Mouse (Mus musculus) hindbrain, embryonic 12.5 days (tissue): ENCODE data around the gene Cdkn1b. TPM values are rescaled to one million over a fixed set of nuclear protein-coding genes. Genes with fewer than 3 reads are reported as not detected.

Experiments
- ATAC-seq: fragments of 200-750 bp; cut with Nextera tagmentation; 2 replicates; pipeline ENCODE4 v1.8.0; 2017; ENCODE audit warnings: moderate TSS enrichment; ENCODE audit not compliant: low FRiP score
- H3K27ac ChIP-seq: fragments of 300-500 bp; sonication (generic); 2 replicates; pipeline ENCODE4 v1.5.1; 2016; ENCODE audit warnings: mild to moderate bottlenecking
- H3K27me3 ChIP-seq: fragments of 300-500 bp; sonication (generic); 2 replicates; pipeline ENCODE4 v1.6.1; 2016; ENCODE audit warnings: mild to moderate bottlenecking
- H3K36me3 ChIP-seq: fragments of 300-500 bp; sonication (generic); 2 replicates; pipeline ENCODE4 v1.6.1; 2016; ENCODE audit warnings: mild to moderate bottlenecking
- H3K4me1 ChIP-seq: fragments of 300-500 bp; sonication (generic); 2 replicates; pipeline ENCODE4 v1.6.1; 2016
- H3K4me2 ChIP-seq: fragments of 300-500 bp; sonication (generic); replicated peaks from 2 replicates; pipeline ENCODE4 v1.6.1; 2016; ENCODE audit warnings: mild to moderate bottlenecking
- H3K4me3 ChIP-seq: fragments of 300-500 bp; sonication (generic); 2 replicates; pipeline ENCODE4 v1.5.1; 2016; ENCODE audit warnings: mild to moderate bottlenecking
- H3K9ac ChIP-seq: fragments of 300-500 bp; sonication (generic); 2 replicates; pipeline ENCODE4 v1.6.1; 2016; ENCODE audit warnings: mild to moderate bottlenecking, moderate library complexity
- H3K9me3 ChIP-seq: fragments of 300-500 bp; sonication (generic); replicated peaks from 2 replicates; pipeline ENCODE4 v1.6.1; 2016; ENCODE audit warnings: mild to moderate bottlenecking
- WGBS: fragments of 180-500 bp; shearing (Covaris S2); methylation state at CpG from one replicate; pipeline ENCODE4 v1.1.7; 2016; 5-methylcytosine and 5-hydroxymethylcytosine counted together
- polyA plus RNA-seq: library from polyadenylated mRNA; unstranded; fragments of >200 nt; fragmentation: Nextera tagmentation; extraction: Ambion mirVana; gene quantifications from 2 replicates; pipeline ENCODE4 v1.2.1, GENCODE M21; 2016

The Cdkn1b gene
- polyA plus RNA-seq, 1 experiment from 2014 or later = 24.9 TPM

GRCm38 (mm10) chr6:134943759-134944407, 23.7 kb downstream of the Cdkn1b start:
- Histone ChIP-seq H3K27ac (no peak overlapping the region), H3K4me3 (no peak overlapping the region), H3K36me3 (peaks cover 11% of the 10 kb centered on the region; the same call in 1 of the 2 replicates), H3K9ac (no peak overlapping the region), H3K27me3 (no peaks in the 10 kb centered on the region), H3K4me1 (no peaks in the 10 kb centered on the region), H3K9me3 (no peaks in the 10 kb centered on the region), H3K4me2 (no peak overlapping the region)
- WGBS = 84% methylated on average over 13 of the region's 13 CpGs
- no peak for ATAC-seq

DNA sequence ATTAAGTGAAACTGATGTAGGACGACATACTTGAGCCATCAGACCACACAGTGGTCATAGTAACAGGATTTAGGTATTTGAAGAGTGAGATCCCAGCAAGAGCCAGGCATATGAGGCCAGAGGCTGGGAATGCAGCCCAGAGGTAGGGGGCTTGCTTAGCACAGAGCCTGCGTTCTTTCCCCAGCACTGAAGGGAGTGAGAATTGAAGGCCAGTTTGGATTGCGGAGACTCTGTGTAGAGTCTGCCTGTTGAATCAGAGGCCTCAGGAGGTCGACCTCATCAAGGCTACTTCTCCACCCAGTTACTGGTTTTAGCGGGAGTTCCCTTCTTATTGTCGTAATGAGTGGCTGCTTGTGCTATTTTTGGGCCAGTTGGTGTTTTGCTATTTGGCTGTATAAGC, 25.9 kb downstream of the Cdkn1b start:
- Histone ChIP-seq H3K4me1 (no peaks in the 10 kb centered on the region), H3K4me2 (no peak overlapping the region), H3K36me3 (peaks cover 12% of the 10 kb centered on the region; the same call in 1 of the 2 replicates), H3K27me3 (no peaks in the 10 kb centered on the region), H3K27ac (no peak overlapping the region; the same call in 1 of the 2 replicates), H3K9me3 (no peaks in the 10 kb centered on the region), H3K9ac (no peak overlapping the region), H3K4me3 (no peak overlapping the region)
- no peak for ATAC-seq
- WGBS = 83% methylated on average over 6 of the region's 6 CpGs

GRCm38 (mm10) chr6:134946858-134947257, 26.7 kb downstream of the Cdkn1b start:
- Histone ChIP-seq H3K4me1 (no peaks in the 10 kb centered on the region), H3K36me3 (peaks cover 8% of the 10 kb centered on the region; the same call in 1 of the 2 replicates), H3K4me3 (no peak overlapping the region), H3K4me2 (no peak overlapping the region), H3K9me3 (no peaks in the 10 kb centered on the region), H3K27ac (no peak overlapping the region), H3K9ac (no peak overlapping the region), H3K27me3 (no peaks in the 10 kb centered on the region)
- ATAC-seq = no peak
- 90% methylated on average over 9 of the region's 9 CpGs for WGBS

DNA sequence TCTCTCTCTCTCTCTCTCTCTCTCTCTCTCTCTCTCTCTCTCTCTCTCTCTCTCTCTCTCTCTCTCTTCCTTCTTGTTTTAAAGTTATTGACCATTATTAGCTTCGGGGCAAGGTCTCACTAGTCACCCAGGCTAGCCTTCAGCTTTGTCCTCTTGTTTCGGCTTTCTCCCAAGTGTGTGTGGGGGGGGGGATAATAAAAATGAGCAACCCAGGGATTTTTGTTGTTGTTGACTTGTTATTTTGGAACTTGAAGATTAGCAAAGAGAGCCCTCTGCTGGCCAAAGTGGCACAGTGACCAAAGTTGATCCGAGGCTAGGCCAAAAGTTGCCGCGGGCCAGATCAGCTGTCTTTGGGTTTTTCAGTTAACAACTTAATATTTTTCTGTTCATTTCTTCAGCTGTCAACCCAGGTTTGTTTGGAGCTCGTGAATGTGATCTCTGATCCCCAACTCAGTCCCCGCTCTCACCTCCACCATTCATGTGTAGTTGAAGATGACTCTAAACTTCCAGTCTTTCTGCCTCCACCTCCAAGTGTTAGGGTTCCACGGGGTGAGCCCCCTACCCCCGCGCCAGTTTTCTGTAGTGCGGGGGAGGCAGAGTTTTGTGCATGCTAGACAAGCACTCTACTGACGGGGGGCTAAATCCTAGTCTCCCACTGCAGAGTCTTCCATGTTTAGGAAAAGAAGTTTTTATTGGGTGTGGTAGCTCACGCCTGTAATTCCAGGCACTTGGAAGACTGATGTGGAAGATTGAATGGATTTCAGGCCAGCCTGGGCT, 27.3 kb downstream of the Cdkn1b start:
- no peak overlapping the region for H3K27ac ChIP-seq
- ATAC-seq = no peak
- no peaks in the 10 kb centered on the region for H3K4me1 ChIP-seq
- no peak overlapping the region for H3K9ac ChIP-seq
- 42% methylated on average over 13 of the region's 13 CpGs for whole genome bisulfite sequencing
- H3K36me3 ChIP-seq = peaks cover 8% of the 10 kb centered on the region; the same call in 1 of the 2 replicates
- no peaks in the 10 kb centered on the region for H3K9me3 ChIP-seq
- no peaks in the 10 kb centered on the region for H3K27me3 ChIP-seq
- H3K4me2 ChIP-seq = no peak overlapping the region
- H3K4me3 ChIP-seq = no peak overlapping the region

GRCm38 (mm10) chr6:134948522-134949061, 28.4 kb downstream of the Cdkn1b start:
- no peaks in the 10 kb centered on the region for H3K27me3 ChIP-seq
- H3K4me3 ChIP-seq = no peak overlapping the region
- H3K27ac ChIP-seq = no peak overlapping the region
- H3K9ac ChIP-seq = no peak overlapping the region
- ATAC-seq = no peak
- WGBS = 74% methylated on average over 11 of the region's 11 CpGs
- H3K36me3 ChIP-seq = peaks cover 5% of the 10 kb centered on the region; the same call in 1 of the 2 replicates
- H3K4me2 ChIP-seq = no peak overlapping the region
- H3K4me1 ChIP-seq = no peaks in the 10 kb centered on the region
- H3K9me3 ChIP-seq = no peaks in the 10 kb centered on the region

- Histone ChIP-seq H3K4me3 (no peak overlapping the region), H3K4me2 (no peak overlapping the region), H3K4me1 (peaks cover 3% of the 10 kb centered on the region; the same call in 1 of the 2 replicates), H3K27ac (no peak overlapping the region), H3K27me3 (no peaks in the 10 kb centered on the region), H3K9ac (no peak overlapping the region), H3K9me3 (no peaks in the 10 kb centered on the region), H3K36me3 (0 out of 2 replicates have a peak, but pooled peaks cover 5% of the 10 kb centered on the region)
- ATAC-seq = no peak
- 89% methylated on average over 3 of the region's 3 CpGs for WGBS
These were observed 29.0 kb downstream of the Cdkn1b start for GRCm38 (mm10) chr6:134949241-134949640.

- 0 out of 2 replicates have a peak, but pooled peaks cover 5% of the 10 kb centered on the region for H3K36me3 ChIP-seq
- no peak overlapping the region for H3K9ac ChIP-seq
- no peak overlapping the region for H3K4me3 ChIP-seq
- H3K27me3 ChIP-seq = no peaks in the 10 kb centered on the region
- no peak overlapping the region for H3K27ac ChIP-seq
- H3K4me1 ChIP-seq = peaks cover 5% of the 10 kb centered on the region; the same call in 1 of the 2 replicates
- ATAC-seq = no peak
- 81% methylated on average over 5 of the region's 5 CpGs for WGBS
- no peaks in the 10 kb centered on the region for H3K9me3 ChIP-seq
- no peak overlapping the region for H3K4me2 ChIP-seq
These were observed 31.2 kb downstream of the Cdkn1b start for GRCm38 (mm10) chr6:134951364-134951763.

DNA sequence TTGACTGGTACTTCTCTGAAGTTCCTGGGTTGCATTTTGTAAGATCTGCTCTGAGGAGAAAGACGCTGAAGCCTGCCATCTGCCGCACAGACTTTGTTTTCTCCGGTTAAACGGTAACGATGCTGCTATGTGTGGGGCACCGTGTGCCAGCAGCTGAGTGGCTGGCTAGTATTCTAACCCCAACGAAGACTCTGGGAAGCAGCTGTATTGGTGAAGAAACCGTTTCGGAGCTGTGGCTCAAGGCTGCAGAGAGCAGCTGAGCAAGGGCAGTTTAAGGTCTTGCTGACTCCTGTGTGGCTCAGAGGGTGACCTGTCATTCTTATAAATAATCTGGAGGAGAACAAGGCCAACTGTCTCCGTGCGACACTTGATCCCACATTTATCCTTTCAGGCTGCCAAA, 33.8 kb downstream of the Cdkn1b start:
- 53% methylated on average over 11 of the region's 11 CpGs for WGBS
- H3K4me1 ChIP-seq = peaks cover 5% of the 10 kb centered on the region; the same call in 1 of the 2 replicates
- H3K4me2 ChIP-seq = no peak overlapping the region
- H3K4me3 ChIP-seq = no peak overlapping the region
- H3K9ac ChIP-seq = no peak overlapping the region
- H3K27ac ChIP-seq = no peak overlapping the region
- H3K36me3 ChIP-seq = 0 out of 2 replicates have a peak, but pooled peaks cover 5% of the 10 kb centered on the region
- no peaks in the 10 kb centered on the region for H3K27me3 ChIP-seq
- ATAC-seq = no peak
- H3K9me3 ChIP-seq = no peaks in the 10 kb centered on the region

GRCm38 (mm10) chr6:134956388-134956787, 36.2 kb downstream of the Cdkn1b start:
- Histone ChIP-seq H3K9me3 (no peaks in the 10 kb centered on the region), H3K4me2 (no peak overlapping the region), H3K27ac (no peak overlapping the region), H3K9ac (no peak overlapping the region), H3K4me3 (no peak overlapping the region), H3K27me3 (no peaks in the 10 kb centered on the region), H3K4me1 (peaks cover 14% of the 10 kb centered on the region), H3K36me3 (no peaks in the 10 kb centered on the region)
- no peak for ATAC-seq
- WGBS = 85% methylated on average over 4 of the region's 4 CpGs

GRCm38 (mm10) chr6:134961286-134961685, 41.1 kb downstream of the Cdkn1b start:
- Histone ChIP-seq H3K27me3 (no peaks in the 10 kb centered on the region), H3K9ac (no peak overlapping the region)
- 55% methylated on average over 5 of the region's 5 CpGs for WGBS

DNA sequence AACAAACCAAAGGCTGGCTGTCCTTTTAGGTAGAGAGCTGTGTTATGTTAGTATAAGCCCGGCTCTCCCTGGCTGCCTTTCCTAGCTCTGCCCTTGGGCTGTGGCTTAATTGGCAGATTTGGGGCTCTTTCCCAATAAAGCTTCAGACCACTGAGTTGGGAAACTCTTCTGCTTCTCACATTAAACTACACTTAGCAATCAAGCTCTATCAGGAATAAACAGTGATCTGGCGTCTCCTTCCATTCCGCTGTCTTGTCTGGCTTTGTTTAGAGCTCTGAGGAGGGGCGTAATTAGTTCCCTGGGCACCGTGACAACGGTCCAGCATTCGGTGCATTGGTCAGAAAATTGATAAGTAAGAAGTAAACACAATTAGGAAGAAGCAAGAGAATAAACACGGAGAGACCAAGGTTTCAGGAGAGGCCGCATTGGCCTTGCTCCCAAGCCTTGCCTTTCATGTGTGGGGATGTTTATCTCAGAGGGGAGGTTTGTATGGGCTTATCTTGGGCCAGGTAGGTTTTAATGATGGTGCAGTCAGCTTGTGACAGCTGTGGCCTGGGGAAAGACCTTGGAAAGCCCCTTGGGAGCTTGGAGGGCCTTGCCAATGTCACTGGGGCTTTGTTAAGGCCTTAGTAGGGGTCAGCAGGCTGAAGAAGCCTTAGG, 41.8 kb downstream of the Cdkn1b start:
- WGBS = 44% methylated on average over 9 of the region's 9 CpGs

More at GRCm38 (mm10) chr6:134961286-134961685, 41.1 kb downstream of the Cdkn1b start:
- H3K4me3 ChIP-seq = no peak overlapping the region
- no peaks in the 10 kb centered on the region for H3K9me3 ChIP-seq
- no peak overlapping the region for H3K4me2 ChIP-seq
- ATAC-seq = no peak
- H3K4me1 ChIP-seq = peaks cover 19% of the 10 kb centered on the region
- no peaks in the 10 kb centered on the region for H3K36me3 ChIP-seq
- no peak overlapping the region for H3K27ac ChIP-seq

DNA sequence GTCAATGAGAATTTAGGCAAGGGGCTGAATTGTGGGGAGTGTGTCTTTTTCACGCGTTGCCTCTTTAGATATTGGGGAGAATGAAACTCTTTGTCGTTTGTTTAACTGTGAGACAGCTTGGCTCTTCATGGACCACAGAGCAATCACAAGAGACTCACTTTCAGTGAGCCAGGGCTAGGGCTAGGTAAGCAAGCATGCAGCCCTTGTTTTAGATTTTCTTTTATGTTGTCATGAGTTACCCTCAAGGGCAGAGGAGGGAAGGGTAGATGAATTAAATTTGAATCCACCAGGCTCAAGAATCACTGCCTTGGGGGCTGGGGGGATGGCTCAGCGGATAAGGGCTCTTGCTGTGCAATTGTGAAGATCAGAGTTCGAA, 42.3 kb downstream of the Cdkn1b start:
- Histone ChIP-seq H3K4me3 (no peak overlapping the region), H3K4me1 (peaks cover 19% of the 10 kb centered on the region), H3K27me3 (no peaks in the 10 kb centered on the region), H3K9me3 (no peaks in the 10 kb centered on the region), H3K27ac (no peak overlapping the region), H3K36me3 (no peaks in the 10 kb centered on the region), H3K4me2 (no peak overlapping the region), H3K9ac (no peak overlapping the region)
- 46% methylated on average over 5 of the region's 5 CpGs for WGBS
- ATAC-seq = 0 out of 2 replicates have a peak, but pooled peaks have one; percentile 22

More for the DNA sequence above, 41.8 kb downstream of the Cdkn1b start:
- Histone ChIP-seq H3K27me3 (no peaks in the 10 kb centered on the region), H3K9me3 (no peaks in the 10 kb centered on the region), H3K4me1 (peaks cover 19% of the 10 kb centered on the region), H3K36me3 (no peaks in the 10 kb centered on the region), H3K27ac (no peak overlapping the region), H3K4me2 (no peak overlapping the region), H3K9ac (no peak overlapping the region), H3K4me3 (no peak overlapping the region)
- ATAC-seq = no peak
